Mouse (Mus musculus) cerebellum, adult 2 months (tissue): ENCODE results near the gene Ccdc127.

Source experiments
- CTCF ChIP-seq: fragments of 200-500 bp; IDR thresholded peaks from 2 replicates; pipeline ENCODE4 v1.5.1; 2011; ENCODE audit warnings: low read depth, mild to moderate bottlenecking, control low read depth, low read length, moderate library complexity, borderline replicate concordance; ENCODE audit not compliant: insufficient read depth
- POLR2A ChIP-seq: fragments of 200-500 bp; IDR thresholded peaks from 2 replicates; pipeline ENCODE4 v1.6.1; 2011; ENCODE audit warnings: low read length, control low read depth, borderline replicate concordance; ENCODE audit not compliant: insufficient read depth

GRCm38 (mm10) chr13:74349566-74350434, at the start of gene Ccdc127, which contains the start of gene Sdha:
- TF ChIP-seq CTCF = no peak
- TF ChIP-seq POLR2A = peak; percentile 96
